Mouse (Mus musculus) heart, postnatal 0 days (tissue): ENCODE results near the gene Slc39a13.

Source experiments
- CTCF ChIP-seq: IDR thresholded peaks from 2 replicates; pipeline ENCODE4 v1.5.1; 2016; ENCODE audit warnings: antibody characterized with exemption, control low read depth, low read depth
- EP300 ChIP-seq: IDR thresholded peaks from 2 replicates; pipeline ENCODE4 v1.6.1; 2016; ENCODE audit warnings: antibody characterized with exemption, low read depth

- TF ChIP-seq EP300 = no peak
- TF ChIP-seq CTCF = no peak
Measured at GRCm38 (mm10) chr2:91098156-91098555, 27.9 kb upstream of the Slc39a13 start.
